Mouse (Mus musculus): Measurements from ENCODE around the gene Elk1. TPM values are rescaled to one million over a fixed set of nuclear protein-coding genes. Genes with fewer than 3 reads are reported as not detected.

Gene Elk1
- 9.9 and 10.0 TPM in 2 replicates for polyA plus RNA-seq (2014; fragmentation: Nextera tagmentation; extraction: Ambion mirVana)

GRCm38 (mm10) chrX:20950191-20950880, at the start of gene Elk1:
Elk1 (minus strand) TSS chrX:20950608.
- no peak within 1 kb of the TSS for H3K27ac ChIP-seq (ENCODE audit: low read depth, low read length)

DNA sequence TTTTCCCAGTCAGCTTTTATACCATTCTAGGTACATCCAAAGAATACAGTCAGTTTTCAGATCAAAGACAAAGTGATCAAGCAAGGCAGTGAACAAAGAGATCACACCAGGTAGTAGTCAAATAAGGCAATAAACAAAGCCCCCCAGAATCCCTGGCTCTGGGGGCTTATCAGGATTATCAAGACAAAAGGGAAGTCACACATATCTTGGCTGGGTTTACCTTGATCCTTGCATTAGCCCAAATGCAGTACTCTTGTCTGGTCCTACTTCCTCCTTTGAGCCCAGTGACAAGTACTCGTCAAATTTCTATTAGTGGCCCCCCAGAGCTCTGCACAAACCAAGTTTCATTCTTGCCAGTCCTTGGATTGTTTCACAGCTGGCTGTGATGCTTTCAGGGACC, 30.5 kb upstream of the Elk1 start:
- H3K27me3 ChIP-seq (ENCODE audit: control insufficient read depth, insufficient read depth, low read length) = no peaks in the 10 kb centered on the region
- no peaks in the 10 kb centered on the region for H3K4me1 ChIP-seq (replicated peaks; ENCODE audit: control insufficient read depth, insufficient read depth, low read length)
- H3K36me3 ChIP-seq (ENCODE audit: control insufficient read depth, insufficient read depth, low read length) = no peaks in the 10 kb centered on the region
- no peak overlapping the region for H3K4me3 ChIP-seq (ENCODE audit: low read depth, low read length)
- 78% methylated on average over 1 of the region's 1 CpGs for WGBS
- H3K9ac ChIP-seq (ENCODE audit: low read length) = no peak overlapping the region
- DNase-seq (ENCODE audit: low spot score) = no peak
- H3K9me3 ChIP-seq (ENCODE audit: control insufficient read depth, low read length) = no peaks in the 10 kb centered on the region
- H3K27ac ChIP-seq (ENCODE audit: low read depth, low read length) = no peak overlapping the region
- ATAC-seq (replicated peaks; ENCODE audit: low FRiP score) = no peak
- H3K4me2 ChIP-seq (ENCODE audit: low read depth, low read length, severe bottlenecking) = no peak overlapping the region

More at GRCm38 (mm10) chrX:20950191-20950880, at the start of gene Elk1:
- H3K27me3 ChIP-seq (ENCODE audit: control insufficient read depth, insufficient read depth, low read length) = no peaks in the 10 kb centered on the region
- peak within 1 kb of the TSS; percentile 49 for H3K4me2 ChIP-seq (ENCODE audit: low read depth, low read length, severe bottlenecking)
- peak within 1 kb of the TSS; percentile 60 for H3K9ac ChIP-seq (ENCODE audit: low read length)
- WGBS = 23% methylated on average over 26 of the region's 30 CpGs
- DNase-seq (ENCODE audit: low spot score) (peak; percentile 87), ATAC-seq (replicated peaks; ENCODE audit: low FRiP score) (peak; percentile 98)
- H3K4me3 ChIP-seq (ENCODE audit: low read depth, low read length) = peak within 1 kb of the TSS; percentile 48
- no peaks in the 10 kb centered on the region for H3K36me3 ChIP-seq (ENCODE audit: control insufficient read depth, insufficient read depth, low read length)
- H3K4me1 ChIP-seq (replicated peaks; ENCODE audit: control insufficient read depth, insufficient read depth, low read length) = no peaks in the 10 kb centered on the region
- no peaks in the 10 kb centered on the region for H3K9me3 ChIP-seq (ENCODE audit: control insufficient read depth, low read length)

- Histone ChIP-seq H3K9me3 (ENCODE audit: control insufficient read depth, low read length) (no peaks in the 10 kb centered on the region), H3K36me3 (ENCODE audit: control insufficient read depth, insufficient read depth, low read length) (no peaks in the 10 kb centered on the region), H3K4me1 (replicated peaks; ENCODE audit: control insufficient read depth, insufficient read depth, low read length) (no peaks in the 10 kb centered on the region), H3K9ac (ENCODE audit: low read length) (peak within 1 kb of the TSS; percentile 55), H3K4me3 (ENCODE audit: low read depth, low read length) (peak within 1 kb of the TSS; percentile 43), H3K27ac (ENCODE audit: low read depth, low read length) (no peak within 1 kb of the TSS), H3K4me2 (ENCODE audit: low read depth, low read length, severe bottlenecking) (peak within 1 kb of the TSS; percentile 43), H3K27me3 (ENCODE audit: control insufficient read depth, insufficient read depth, low read length) (no peaks in the 10 kb centered on the region)
- DNase-seq (ENCODE audit: low spot score) (peak; percentile 90), ATAC-seq (replicated peaks; ENCODE audit: low FRiP score) (peak; percentile 97)
- 20% methylated on average over 57 of the region's 57 CpGs for WGBS
These were observed 11.3 kb upstream of the Elk1 start, which contains the start of gene Uxt for GRCm38 (mm10) chrX:20961477-20962378. Uxt (minus strand) TSS chrX:20962017.

DNA sequence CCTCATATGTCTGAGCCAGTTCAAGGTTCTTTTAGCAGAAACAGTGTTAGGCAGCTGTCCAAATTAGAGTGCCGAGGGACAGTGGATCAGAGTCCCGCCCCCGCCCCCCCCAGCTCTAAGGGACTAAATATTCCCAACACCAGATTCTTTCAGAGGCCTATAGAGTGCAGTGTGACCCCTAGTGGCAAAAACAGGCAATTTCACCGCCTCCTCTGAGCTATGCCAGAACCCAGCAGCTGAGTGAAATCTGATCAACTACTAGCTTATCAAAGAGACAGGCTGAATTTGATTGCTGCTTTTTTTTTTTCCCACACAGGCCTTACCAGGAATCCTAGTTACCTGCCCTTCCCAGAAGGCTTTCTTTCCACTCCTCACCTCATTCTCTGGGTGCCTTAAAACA, 4.4 kb downstream of the Elk1 start:
- Histone ChIP-seq H3K27ac (ENCODE audit: low read depth, low read length) (no peak overlapping the region), H3K4me1 (replicated peaks; ENCODE audit: control insufficient read depth, insufficient read depth, low read length) (no peaks in the 10 kb centered on the region), H3K27me3 (ENCODE audit: control insufficient read depth, insufficient read depth, low read length) (no peaks in the 10 kb centered on the region), H3K4me2 (ENCODE audit: low read depth, low read length, severe bottlenecking) (no peak overlapping the region), H3K9ac (ENCODE audit: low read length) (no peak overlapping the region), H3K9me3 (ENCODE audit: control insufficient read depth, low read length) (no peaks in the 10 kb centered on the region), H3K36me3 (ENCODE audit: control insufficient read depth, insufficient read depth, low read length) (no peaks in the 10 kb centered on the region), H3K4me3 (ENCODE audit: low read depth, low read length) (no peak overlapping the region)
- ATAC-seq (replicated peaks; ENCODE audit: low FRiP score) = no peak
- peak; percentile 54 for DNase-seq (ENCODE audit: low spot score)
- WGBS = 17% methylated on average over 4 of the region's 4 CpGs

DNA sequence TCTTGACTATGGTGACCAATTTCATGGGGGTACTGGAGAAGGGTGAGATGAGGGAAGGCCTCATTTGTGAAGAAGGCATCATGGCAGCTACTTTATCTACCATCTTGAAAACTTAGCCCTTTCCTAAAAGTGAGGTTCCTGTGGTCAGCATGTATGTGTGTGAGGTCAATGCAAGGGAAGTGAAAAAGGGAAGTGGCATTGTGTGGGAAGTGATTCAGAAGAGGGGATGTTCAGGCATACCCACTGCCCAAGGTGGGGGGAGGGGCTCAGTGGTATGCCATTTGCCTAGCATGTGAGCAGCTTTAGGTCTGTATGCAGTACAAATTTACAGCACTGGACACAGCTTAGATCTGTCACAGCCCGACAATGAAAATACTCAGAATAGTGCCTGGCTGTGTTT, 18.4 kb downstream of the Elk1 start:
- DNase-seq (ENCODE audit: low spot score) (no peak), ATAC-seq (replicated peaks; ENCODE audit: low FRiP score) (no peak)
- Histone ChIP-seq H3K27ac (ENCODE audit: low read depth, low read length) (no peak overlapping the region), H3K4me3 (ENCODE audit: low read depth, low read length) (no peak overlapping the region), H3K27me3 (ENCODE audit: control insufficient read depth, insufficient read depth, low read length) (no peaks in the 10 kb centered on the region), H3K9ac (ENCODE audit: low read length) (no peak overlapping the region), H3K4me1 (replicated peaks; ENCODE audit: control insufficient read depth, insufficient read depth, low read length) (no peaks in the 10 kb centered on the region), H3K4me2 (ENCODE audit: low read depth, low read length, severe bottlenecking) (no peak overlapping the region), H3K9me3 (ENCODE audit: control insufficient read depth, low read length) (no peaks in the 10 kb centered on the region), H3K36me3 (ENCODE audit: control insufficient read depth, insufficient read depth, low read length) (no peaks in the 10 kb centered on the region)
- WGBS = 86% methylated on average over 1 of the region's 1 CpGs

- Histone ChIP-seq H3K9me3 (ENCODE audit: control insufficient read depth, low read length) (no peaks in the 10 kb centered on the region), H3K27me3 (ENCODE audit: control insufficient read depth, insufficient read depth, low read length) (no peaks in the 10 kb centered on the region), H3K36me3 (ENCODE audit: control insufficient read depth, insufficient read depth, low read length) (no peaks in the 10 kb centered on the region), H3K4me3 (ENCODE audit: low read depth, low read length) (no peak within 1 kb of the TSS), H3K4me2 (ENCODE audit: low read depth, low read length, severe bottlenecking) (no peak within 1 kb of the TSS), H3K4me1 (replicated peaks; ENCODE audit: control insufficient read depth, insufficient read depth, low read length) (no peaks in the 10 kb centered on the region), H3K9ac (ENCODE audit: low read length) (no peak within 1 kb of the TSS), H3K27ac (ENCODE audit: low read depth, low read length) (no peak within 1 kb of the TSS)
- 83% methylated on average over 1 of the region's 1 CpGs for WGBS
- DNase-seq (ENCODE audit: low spot score) = no peak
- no peak for ATAC-seq (replicated peaks; ENCODE audit: low FRiP score)
These were observed 19.0 kb downstream of the Elk1 start, which contains the start of gene Cfp for GRCm38 (mm10) chrX:20931364-20931763. Cfp (minus strand) TSS chrX:20931555.

DNA sequence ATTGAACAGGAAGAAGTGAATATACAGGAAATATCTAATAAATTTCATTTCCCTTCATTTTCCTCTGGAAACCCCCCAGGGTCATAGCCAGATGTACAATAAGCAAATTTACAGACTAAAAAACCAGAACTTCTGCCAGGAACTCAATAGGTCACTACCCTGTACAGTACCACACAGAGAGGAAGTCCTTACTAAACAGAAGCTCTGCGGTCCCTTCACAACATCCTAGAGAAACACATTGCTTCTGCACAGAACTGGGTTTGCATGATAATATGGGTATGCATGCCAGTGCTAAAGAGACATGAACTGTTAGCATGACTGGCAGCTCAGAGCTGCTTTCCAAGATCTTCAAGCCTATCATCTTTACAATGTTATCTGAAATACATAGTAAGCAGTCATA, 20.5 kb downstream of the Elk1 start:
- 91% methylated on average over 1 of the region's 1 CpGs for WGBS
- DNase-seq (ENCODE audit: low spot score) = no peak
- Histone ChIP-seq H3K9ac (ENCODE audit: low read length) (no peak overlapping the region), H3K9me3 (ENCODE audit: control insufficient read depth, low read length) (no peaks in the 10 kb centered on the region), H3K27me3 (ENCODE audit: control insufficient read depth, insufficient read depth, low read length) (no peaks in the 10 kb centered on the region), H3K4me3 (ENCODE audit: low read depth, low read length) (no peak overlapping the region), H3K4me2 (ENCODE audit: low read depth, low read length, severe bottlenecking) (no peak overlapping the region), H3K36me3 (ENCODE audit: control insufficient read depth, insufficient read depth, low read length) (no peaks in the 10 kb centered on the region), H3K4me1 (replicated peaks; ENCODE audit: control insufficient read depth, insufficient read depth, low read length) (no peaks in the 10 kb centered on the region), H3K27ac (ENCODE audit: low read depth, low read length) (no peak overlapping the region)
- ATAC-seq (replicated peaks; ENCODE audit: low FRiP score) = no peak

DNA sequence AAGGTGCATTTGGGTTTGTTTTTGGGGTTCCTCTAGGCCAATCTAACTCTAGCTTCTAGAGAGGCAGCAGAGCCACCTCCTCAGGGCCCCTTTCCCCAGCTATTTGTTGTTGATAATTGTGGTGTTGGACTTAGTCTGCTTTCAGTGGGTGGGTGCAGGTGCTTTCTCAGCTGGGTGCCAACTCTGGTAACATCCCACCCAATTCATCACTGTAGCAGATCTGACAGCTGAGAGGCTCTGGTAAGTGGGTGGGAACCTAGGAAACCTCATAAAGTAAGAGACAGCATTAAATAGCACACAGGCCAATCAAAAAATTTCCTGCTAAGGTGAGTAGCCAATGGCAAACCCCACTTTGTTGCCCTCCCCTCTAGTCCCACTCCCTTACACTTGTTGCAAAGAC, 25.4 kb downstream of the Elk1 start:
- H3K27ac ChIP-seq (ENCODE audit: low read depth, low read length) = no peak overlapping the region
- no peak overlapping the region for H3K4me3 ChIP-seq (ENCODE audit: low read depth, low read length)
- no peaks in the 10 kb centered on the region for H3K9me3 ChIP-seq (ENCODE audit: control insufficient read depth, low read length)
- H3K9ac ChIP-seq (ENCODE audit: low read length) = no peak overlapping the region
- no peaks in the 10 kb centered on the region for H3K36me3 ChIP-seq (ENCODE audit: control insufficient read depth, insufficient read depth, low read length)
- ATAC-seq (replicated peaks; ENCODE audit: low FRiP score) = no peak
- no peaks in the 10 kb centered on the region for H3K27me3 ChIP-seq (ENCODE audit: control insufficient read depth, insufficient read depth, low read length)
- no peak overlapping the region for H3K4me2 ChIP-seq (ENCODE audit: low read depth, low read length, severe bottlenecking)
- DNase-seq (ENCODE audit: low spot score) = no peak
- no peaks in the 10 kb centered on the region for H3K4me1 ChIP-seq (replicated peaks; ENCODE audit: control insufficient read depth, insufficient read depth, low read length)

Data from forebrain, embryonic 11.5 days (tissue).